Mouse (Mus musculus) heart, embryonic 14.5 days (tissue): Measurements from ENCODE around the gene Tyms. TPM values are rescaled to one million over a fixed set of nuclear protein-coding genes. Genes with fewer than 3 reads are reported as not detected.
"Not testable (repeated sequence)": the region's sequence is repeated elsewhere in the genome, so short reads cannot be mapped to it uniquely, and the experiment has no call there.

Experiments
- ATAC-seq: fragments of 200-750 bp; cut with Nextera tagmentation; 2 replicates; pipeline ENCODE4 v1.8.0; 2017; ENCODE audit warnings: low read depth, moderate TSS enrichment; ENCODE audit not compliant: insufficient number of reproducible peaks, insufficient read depth, low FRiP score
- H3K27ac ChIP-seq, 2 experiments: fragments of 200-500 bp in 1 of 2; fragments of 300-500 bp in 1 of 2; sonication (generic) in 1 of 2; replicated peaks in 1 of 2; 2 replicates each; pipeline ENCODE4 v1.5.1; 2012 to 2014; ENCODE audit warnings: low read depth in 2 of 2, low read length in 2 of 2, control low read depth in 1 of 2, mild to moderate bottlenecking in 1 of 2, mixed read lengths in 1 of 2; ENCODE audit not compliant: control insufficient read depth in 1 of 2, insufficient read depth in 1 of 2
- H3K27me3 ChIP-seq: fragments of 300-500 bp; sonication (generic); 2 replicates; pipeline ENCODE4 v1.6.1; 2014; ENCODE audit warnings: mild to moderate bottlenecking, low read length, control low read depth; ENCODE audit not compliant: control insufficient read depth, insufficient read depth
- H3K36me3 ChIP-seq: fragments of 300-500 bp; sonication (generic); 2 replicates; pipeline ENCODE4 v1.6.1; 2014; ENCODE audit warnings: mild to moderate bottlenecking, control low read depth, low read length, mixed read lengths; ENCODE audit not compliant: control insufficient read depth, insufficient read depth
- H3K4me1 ChIP-seq, 2 experiments: fragments of 200-500 bp in 1 of 2; fragments of 300-500 bp in 1 of 2; sonication (generic) in 1 of 2; 2 replicates each; pipeline ENCODE4 v1.6.1; 2012 to 2014; ENCODE audit warnings: low read length in 2 of 2, control low read depth in 1 of 2, mixed read lengths in 1 of 2; ENCODE audit not compliant: control insufficient read depth in 2 of 2, insufficient read depth in 2 of 2
- H3K4me2 ChIP-seq: fragments of 300-500 bp; sonication (generic); 2 replicates; pipeline ENCODE4 v1.6.1; 2014; ENCODE audit warnings: mild to moderate bottlenecking, low read length
- H3K4me3 ChIP-seq, 2 experiments: fragments of 200-500 bp in 1 of 2; fragments of 300-500 bp in 1 of 2; sonication (generic) in 1 of 2; 2 replicates each; pipeline ENCODE4 v1.5.1; 2012 to 2014; ENCODE audit warnings: low read length in 2 of 2, mild to moderate bottlenecking in 2 of 2, control low read depth in 1 of 2, low read depth in 1 of 2, moderate library complexity in 1 of 2; ENCODE audit not compliant: control insufficient read depth in 1 of 2, insufficient read depth in 1 of 2
- H3K9ac ChIP-seq: fragments of 300-500 bp; sonication (generic); 2 replicates; pipeline ENCODE4 v1.6.1; 2014; ENCODE audit warnings: mild to moderate bottlenecking, low read length
- H3K9me3 ChIP-seq: fragments of 300-500 bp; sonication (generic); 2 replicates; pipeline ENCODE4 v1.6.1; 2016; ENCODE audit warnings: low read length, control low read depth; ENCODE audit not compliant: control insufficient read depth
- WGBS: fragments of 180-500 bp; shearing (Covaris S2); extraction: QIAGEN DNeasy Blood & Tissue Kit; methylation state at CpG from one replicate; pipeline ENCODE4 v1.1.7; 2014; 5-methylcytosine and 5-hydroxymethylcytosine counted together
- polyA plus RNA-seq: library from polyadenylated mRNA; unstranded; fragments of >200 nt; fragmentation: Nextera tagmentation; extraction: Ambion mirVana; gene quantifications from 2 replicates; pipeline ENCODE4 v1.2.1, GENCODE M21; 2014

Tyms gene
- polyA plus RNA-seq, 1 experiment from 2014 or later = 101 TPM

- Histone ChIP-seq H3K4me3 (no peak overlapping the region), H3K27ac (no peak overlapping the region), H3K4me2 (no peak overlapping the region), H3K4me1 (no peaks in the 10 kb centered on the region), H3K27me3 (peaks cover 9% of the 10 kb centered on the region), H3K9me3 (0 out of 2 replicates have a peak, but pooled peaks cover 2% of the 10 kb centered on the region), H3K9ac (no peak overlapping the region), H3K36me3 (no peaks in the 10 kb centered on the region)
- WGBS = 82% methylated on average over 1 of the region's 1 CpGs
- no peak for ATAC-seq
Observed at GRCm38 (mm10) chr5:30098260-30098659, 24.8 kb upstream of the Tyms start.

DNA sequence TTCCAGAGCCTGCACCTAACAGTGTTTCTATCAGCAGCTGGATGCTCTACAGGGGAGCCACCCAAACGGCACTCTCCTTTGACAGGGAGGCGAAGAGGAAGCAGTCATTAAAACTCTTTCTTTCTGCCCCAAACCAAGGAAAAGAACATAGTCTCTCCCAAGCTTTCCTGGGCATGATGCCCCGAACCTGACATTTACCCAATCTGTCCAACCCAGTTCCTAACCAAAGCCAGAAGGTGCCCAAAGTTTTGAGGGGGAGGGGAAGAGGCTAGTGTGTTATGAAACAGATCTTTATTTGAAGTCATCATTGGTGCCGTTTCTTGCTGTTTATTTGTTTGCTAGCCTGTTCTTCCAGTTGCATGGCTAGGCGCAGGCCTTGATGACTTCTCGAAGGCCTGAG, 22.3 kb upstream of the Tyms start:
- ATAC-seq = no peak
- 71% methylated on average over 6 of the region's 6 CpGs for WGBS
- H3K9me3 ChIP-seq = 0 out of 2 replicates have a peak, but pooled peaks cover 2% of the 10 kb centered on the region
- no peak overlapping the region for H3K4me3 ChIP-seq
- H3K4me1 ChIP-seq = no peaks in the 10 kb centered on the region; a peak in 1 of 4 replicates
- H3K27ac ChIP-seq = no peak overlapping the region
- H3K36me3 ChIP-seq = no peaks in the 10 kb centered on the region
- no peak overlapping the region for H3K4me2 ChIP-seq
- no peaks in the 10 kb centered on the region for H3K27me3 ChIP-seq
- no peak overlapping the region for H3K9ac ChIP-seq

GRCm38 (mm10) chr5:30094399-30094798, 21.0 kb upstream of the Tyms start:
- ATAC-seq = no peak
- Histone ChIP-seq H3K27ac (no peak overlapping the region), H3K9me3 (no peaks in the 10 kb centered on the region), H3K4me2 (no peak overlapping the region), H3K9ac (no peak overlapping the region), H3K4me1 (no peaks in the 10 kb centered on the region; a peak in 1 of 4 replicates), H3K4me3 (no peak overlapping the region), H3K27me3 (no peaks in the 10 kb centered on the region), H3K36me3 (no peaks in the 10 kb centered on the region)
- 42% methylated on average over 2 of the region's 2 CpGs for WGBS

- no peak overlapping the region for H3K27ac ChIP-seq
- no peaks in the 10 kb centered on the region; a peak in 1 of 4 replicates for H3K4me1 ChIP-seq
- H3K36me3 ChIP-seq = no peaks in the 10 kb centered on the region
- no peak overlapping the region for H3K4me3 ChIP-seq
- no peaks in the 10 kb centered on the region for H3K27me3 ChIP-seq
- ATAC-seq = no peak
- WGBS = 41% methylated on average over 13 of the region's 13 CpGs
- no peak overlapping the region for H3K9ac ChIP-seq
- H3K4me2 ChIP-seq = no peak overlapping the region
- H3K9me3 ChIP-seq = no peaks in the 10 kb centered on the region
Observed at GRCm38 (mm10) chr5:30092701-30093100, 19.3 kb upstream of the Tyms start.

GRCm38 (mm10) chr5:30072377-30072776, 1.0 kb downstream of the Tyms start:
- Histone ChIP-seq H3K9me3 (no peaks in the 10 kb centered on the region), H3K4me1 (peaks cover 2 to 9% of the 10 kb centered on the region in 2 experiments; a peak in 2 of 4 replicates), H3K36me3 (peaks cover 44% of the 10 kb centered on the region), H3K9ac (peak overlapping the region; percentile 84), H3K4me2 (peak overlapping the region; percentile 84), H3K4me3 (peak overlapping the region; percentile 37 to 62), H3K27ac (no peak overlapping the region), H3K27me3 (no peaks in the 10 kb centered on the region)
- ATAC-seq = no peak
- WGBS = 42% methylated on average over 3 of the region's 3 CpGs

- peaks cover 2 to 9% of the 10 kb centered on the region in 2 experiments; a peak in 2 of 4 replicates for H3K4me1 ChIP-seq
- H3K4me2 ChIP-seq = peak overlapping the region; percentile 84
- H3K27me3 ChIP-seq = no peaks in the 10 kb centered on the region
- ATAC-seq = no peak
- H3K4me3 ChIP-seq = peak overlapping the region in 1 of 2 experiments; percentile 62; a peak in 2 of 4 replicates
- H3K36me3 ChIP-seq = peaks cover 51% of the 10 kb centered on the region
- no peak overlapping the region for H3K27ac ChIP-seq
- peak overlapping the region; percentile 84; the same call in 1 of the 2 replicates for H3K9ac ChIP-seq
- no peaks in the 10 kb centered on the region for H3K9me3 ChIP-seq
- WGBS = 82% methylated on average over 6 of the region's 6 CpGs
Observed at GRCm38 (mm10) chr5:30071677-30072076, 1.7 kb downstream of the Tyms start.

GRCm38 (mm10) chr5:30067726-30068125, 5.7 kb downstream of the Tyms start:
- peaks cover 2 to 9% of the 10 kb centered on the region in 2 experiments; a peak in 2 of 4 replicates for H3K4me1 ChIP-seq
- H3K4me2 ChIP-seq = no peak overlapping the region
- no peak overlapping the region for H3K9ac ChIP-seq
- WGBS = 85% methylated on average over 6 of the region's 6 CpGs
- H3K27ac ChIP-seq = no peak overlapping the region
- H3K9me3 ChIP-seq = no peaks in the 10 kb centered on the region
- peaks cover 83% of the 10 kb centered on the region for H3K36me3 ChIP-seq
- H3K4me3 ChIP-seq = no peak overlapping the region
- H3K27me3 ChIP-seq = no peaks in the 10 kb centered on the region
- no peak for ATAC-seq

- not testable (repeated sequence) for ATAC-seq
Observed at GRCm38 (mm10) chr5:30059607-30060006, 13.8 kb downstream of the Tyms start.

More at GRCm38 (mm10) chr5:30059607-30060006, 13.8 kb downstream of the Tyms start:
- H3K27me3 ChIP-seq, H3K4me2 ChIP-seq, H3K4me3 ChIP-seq, H3K27ac ChIP-seq, H3K9ac ChIP-seq, H3K4me1 ChIP-seq, H3K9me3 ChIP-seq: not testable (repeated sequence)
- WGBS = 72% methylated on average over 5 of the region's 5 CpGs
- H3K36me3 ChIP-seq = peaks cover 44% of the 10 kb centered on the region
